Mouse (Mus musculus) frontal cortex, adult (tissue): ENCODE data around the gene Adam23.

ENCODE experiments used
- ATAC-seq: cut with Nextera tagmentation; 2 replicates; pipeline ENCODE4 v1.9.2; 2017; ENCODE audit warnings: mild to moderate bottlenecking, moderate library complexity, mixed read lengths; ENCODE audit not compliant: low TSS enrichment

The Adam23 gene

GRCm38 (mm10) chr1:63478946-63479345 lies 33.3 kb downstream of the Adam23 start:
- peak; percentile 90 for ATAC-seq

GRCm38 (mm10) chr1:63484646-63485045 lies 39.0 kb downstream of the Adam23 start:
- ATAC-seq, result no peak

- no peak for ATAC-seq
These were observed 41.0 kb downstream of the Adam23 start for GRCm38 (mm10) chr1:63486646-63487045.

GRCm38 (mm10) chr1:63491001-63491400 lies 45.3 kb downstream of the Adam23 start:
- no peak for ATAC-seq

- ATAC-seq, result peak; percentile 47
These were observed 47.6 kb downstream of the Adam23 start for GRCm38 (mm10) chr1:63493325-63493724.

- ATAC-seq, result no peak
These were observed 61.7 kb downstream of the Adam23 start for GRCm38 (mm10) chr1:63507386-63507785.

- no peak for ATAC-seq
These were observed 63.1 kb downstream of the Adam23 start for GRCm38 (mm10) chr1:63508801-63509200.

GRCm38 (mm10) chr1:63511416-63511815 lies 65.7 kb downstream of the Adam23 start:
- ATAC-seq, result no peak

- peak; percentile 50 for ATAC-seq
These were observed 72.1 kb downstream of the Adam23 start for GRCm38 (mm10) chr1:63517800-63518199.

GRCm38 (mm10) chr1:63518814-63519213 lies 73.1 kb downstream of the Adam23 start:
- peak; percentile 69; the same call in 1 of the 2 replicates for ATAC-seq

GRCm38 (mm10) chr1:63529901-63530300 lies 84.2 kb downstream of the Adam23 start:
- ATAC-seq, result no peak

GRCm38 (mm10) chr1:63534271-63534827 lies 88.7 kb downstream of the Adam23 start:
- ATAC-seq, result peak; percentile 62; the same call in 1 of the 2 replicates

GRCm38 (mm10) chr1:63539884-63540613 lies 94.4 kb downstream of the Adam23 start:
- no peak for ATAC-seq

GRCm38 (mm10) chr1:63544122-63544521 lies 98.4 kb downstream of the Adam23 start:
- ATAC-seq, result no peak

- no peak for ATAC-seq
These were observed 107.3 kb downstream of the Adam23 start for GRCm38 (mm10) chr1:63553039-63553438.

GRCm38 (mm10) chr1:63561772-63562520 lies 116.3 kb downstream of the Adam23 start:
- ATAC-seq, result peak; percentile 48; the same call in 1 of the 2 replicates

GRCm38 (mm10) chr1:63563928-63564327 lies 118.2 kb downstream of the Adam23 start:
- no peak for ATAC-seq

GRCm38 (mm10) chr1:63566501-63566900 lies 120.8 kb downstream of the Adam23 start:
- peak; percentile 39; the same call in 1 of the 2 replicates for ATAC-seq

- peak; percentile 18; the same call in 1 of the 2 replicates for ATAC-seq
These were observed 121.3 kb downstream of the Adam23 start for GRCm38 (mm10) chr1:63567031-63567430.

GRCm38 (mm10) chr1:63572229-63572628 lies 126.5 kb downstream of the Adam23 start:
- ATAC-seq, result no peak

GRCm38 (mm10) chr1:63573432-63573831 lies 127.7 kb downstream of the Adam23 start:
- ATAC-seq, result no peak

GRCm38 (mm10) chr1:63573864-63574611 lies 128.3 kb downstream of the Adam23 start:
- ATAC-seq, result peak; percentile 88
